Mouse (Mus musculus) thymus, adult 2 months (tissue): ENCODE results near the gene Lcn12.

Experiments
- CTCF ChIP-seq: fragments of 200-500 bp; IDR thresholded peaks from 2 replicates; pipeline ENCODE4 v1.5.1; 2012; ENCODE audit warnings: mild to moderate bottlenecking, control low read depth, low read length, moderate library complexity, borderline replicate concordance; ENCODE audit not compliant: control insufficient read depth, poor library complexity, insufficient read depth; ENCODE audit errors: extremely low read depth
- POLR2A ChIP-seq: fragments of 200-500 bp; IDR thresholded peaks from 2 replicates; pipeline ENCODE4 v1.6.1; 2012; ENCODE audit warnings: mild to moderate bottlenecking, low read length, control low read depth, moderate library complexity; ENCODE audit not compliant: control insufficient read depth, poor library complexity, insufficient read depth; ENCODE audit errors: extremely low read depth

DNA sequence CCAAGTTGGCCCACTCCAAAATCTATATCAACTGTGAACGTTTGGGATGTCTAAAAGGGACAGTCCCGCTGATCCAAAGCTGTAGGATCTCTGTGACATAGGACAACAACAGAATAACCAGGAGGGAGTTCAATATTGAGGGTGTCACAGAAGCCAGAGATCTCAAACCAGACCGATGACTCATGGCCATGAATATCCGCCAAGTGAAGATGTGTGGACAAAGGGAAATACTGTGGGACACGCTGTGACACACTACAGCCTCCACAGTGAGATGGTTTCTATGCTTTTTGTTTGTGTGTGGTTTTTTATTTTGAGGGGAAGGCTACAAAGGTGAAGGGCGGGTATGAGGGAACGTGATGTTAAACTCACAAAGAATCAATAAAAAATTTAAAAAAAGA lies 5.0 kb downstream of the Lcn12 start:
- TF ChIP-seq CTCF (no peak), POLR2A (no peak)
